Mouse (Mus musculus) embryonic facial prominence, embryonic 15.5 days (tissue): Measurements from ENCODE around the gene Usp29. TPM values are rescaled to one million over a fixed set of nuclear protein-coding genes. Genes with fewer than 3 reads are reported as not detected.
A peak's percentile ranks its signal among the peaks of the same experiment; 100 is the strongest.

Source experiments
- ATAC-seq: fragments of 200-750 bp; cut with Nextera tagmentation; 2 replicates; pipeline ENCODE4 v1.8.0; 2017; ENCODE audit warnings: low read depth, moderate TSS enrichment; ENCODE audit not compliant: insufficient number of reproducible peaks, low FRiP score, low TSS enrichment
- H3K27ac ChIP-seq: fragments of 300-500 bp; sonication (generic); replicated peaks from 2 replicates; pipeline ENCODE4 v1.5.1; 2015; ENCODE audit warnings: mild to moderate bottlenecking, inconsistent platforms
- H3K27me3 ChIP-seq: fragments of 300-500 bp; sonication (generic); 2 replicates; pipeline ENCODE4 v1.6.1; 2015; ENCODE audit warnings: inconsistent platforms
- H3K36me3 ChIP-seq: fragments of 300-500 bp; sonication (generic); 2 replicates; pipeline ENCODE4 v1.6.1; 2015; ENCODE audit warnings: mild to moderate bottlenecking, inconsistent platforms
- H3K4me1 ChIP-seq: fragments of 300-500 bp; sonication (generic); 2 replicates; pipeline ENCODE4 v1.6.1; 2015; ENCODE audit warnings: inconsistent platforms
- H3K4me2 ChIP-seq: fragments of 300-500 bp; sonication (generic); replicated peaks from 2 replicates; pipeline ENCODE4 v1.6.1; 2015; ENCODE audit warnings: mild to moderate bottlenecking, inconsistent platforms
- H3K4me3 ChIP-seq: fragments of 300-500 bp; sonication (generic); replicated peaks from 2 replicates; pipeline ENCODE4 v1.5.1; 2015; ENCODE audit warnings: mild to moderate bottlenecking, inconsistent platforms
- H3K9ac ChIP-seq: fragments of 300-500 bp; sonication (generic); 2 replicates; pipeline ENCODE4 v1.6.1; 2015; ENCODE audit warnings: inconsistent platforms
- H3K9me3 ChIP-seq: fragments of 300-500 bp; sonication (generic); replicated peaks from 2 replicates; pipeline ENCODE4 v1.6.1; 2016; ENCODE audit warnings: inconsistent platforms
- WGBS: fragments of 180-500 bp; shearing (Covaris S2); methylation state at CpG from one replicate; pipeline ENCODE4 v1.1.7; 2015; 5-methylcytosine and 5-hydroxymethylcytosine counted together
- polyA plus RNA-seq: library from polyadenylated mRNA; unstranded; fragments of >200 nt; fragmentation: Nextera tagmentation; extraction: Ambion mirVana; gene quantifications from 2 replicates; pipeline ENCODE4 v1.2.1, GENCODE M21; 2015

Gene Usp29
- polyA plus RNA-seq, 1 experiment from 2014 or later, result 9.3 TPM

DNA sequence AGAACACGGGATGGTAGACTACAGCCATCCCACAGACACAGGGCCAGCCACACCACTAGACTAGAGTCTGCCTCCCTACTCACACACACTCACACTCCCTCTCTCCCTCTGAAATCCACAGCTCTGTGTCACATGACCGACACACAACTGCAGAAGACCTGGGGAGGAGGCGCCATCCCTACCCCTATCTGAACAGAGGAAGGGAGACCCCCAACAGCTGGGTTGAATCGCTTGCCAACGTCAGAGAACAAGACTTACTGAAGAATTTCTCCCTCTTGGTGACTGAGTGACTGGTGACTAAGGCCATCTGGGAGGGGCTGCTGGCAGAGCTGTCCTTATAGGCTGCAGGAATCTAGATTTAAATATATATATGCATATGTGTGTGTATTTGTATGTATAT, 181.4 kb downstream of the Usp29 start:
- WGBS, result 67% methylated on average over 5 of the region's 5 CpGs
- H3K4me3 ChIP-seq, result no peak overlapping the region
- peak overlapping the region; percentile 66; the same call in 1 of the 2 replicates for H3K27ac ChIP-seq
- no peak overlapping the region for H3K4me2 ChIP-seq
- H3K9me3 ChIP-seq, result no peaks in the 10 kb centered on the region
- H3K9ac ChIP-seq, result no peak overlapping the region
- H3K36me3 ChIP-seq, result no peaks in the 10 kb centered on the region
- 0 out of 2 replicates have a peak, but pooled peaks have one; percentile 7 for ATAC-seq
- no peaks in the 10 kb centered on the region for H3K27me3 ChIP-seq
- peaks cover 23% of the 10 kb centered on the region for H3K4me1 ChIP-seq

DNA sequence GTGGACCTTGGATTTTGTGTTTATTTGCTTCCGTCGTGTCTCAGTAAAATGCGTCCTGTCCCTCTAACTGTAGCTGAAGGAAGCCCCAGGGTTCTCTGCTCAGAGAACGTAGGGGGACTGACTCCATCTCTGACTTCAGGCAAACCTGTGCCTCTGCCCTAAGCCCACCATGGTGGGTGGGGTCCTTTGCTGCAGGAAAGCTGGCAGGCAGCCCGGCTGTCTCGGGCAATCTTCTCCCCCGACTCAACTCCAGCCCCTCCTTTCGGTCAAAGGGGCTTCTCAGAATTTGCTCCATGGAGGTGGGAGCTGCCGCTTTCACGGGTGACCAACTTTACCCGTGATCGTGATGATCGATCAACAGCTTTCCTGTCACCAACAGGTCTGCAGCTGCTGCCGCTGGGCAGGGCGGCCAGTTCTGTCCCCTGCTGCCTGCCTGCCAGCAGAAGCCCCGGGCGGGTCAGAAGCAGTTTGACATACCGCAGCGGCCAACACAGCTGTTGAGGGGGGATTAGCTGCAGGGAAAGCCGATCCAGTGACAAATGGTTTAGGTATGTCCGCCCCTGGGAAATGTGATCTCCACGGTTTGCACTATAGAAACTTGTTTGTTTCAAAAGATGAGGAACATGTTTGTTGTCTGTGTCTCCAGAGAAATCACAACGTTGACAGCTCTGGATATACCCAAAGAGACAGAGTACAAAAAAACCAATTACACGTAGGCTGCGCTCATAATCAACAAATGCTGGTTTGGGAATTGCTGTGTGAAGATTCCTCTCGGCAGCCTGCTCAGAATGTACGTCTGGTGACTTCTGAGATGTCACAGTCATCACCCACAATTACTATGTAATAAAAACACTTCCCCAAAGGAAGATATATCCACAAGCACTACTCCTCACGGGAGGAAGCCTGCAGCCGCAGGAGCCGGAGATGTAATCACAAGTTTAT, 183.3 kb downstream of the Usp29 start:
- H3K27ac ChIP-seq, result peak overlapping the region; percentile 90
- ATAC-seq, result peak; percentile 89
- no peaks in the 10 kb centered on the region for H3K27me3 ChIP-seq
- H3K9ac ChIP-seq, result peak overlapping the region; percentile 37; the same call in 1 of the 2 replicates
- peak overlapping the region; percentile 63 for H3K4me2 ChIP-seq
- no peaks in the 10 kb centered on the region for H3K9me3 ChIP-seq
- H3K36me3 ChIP-seq, result no peaks in the 10 kb centered on the region
- peak overlapping the region; percentile 36 for H3K4me3 ChIP-seq
- 5% methylated on average over 30 of the region's 30 CpGs for WGBS
- peaks cover 29% of the 10 kb centered on the region for H3K4me1 ChIP-seq

DNA sequence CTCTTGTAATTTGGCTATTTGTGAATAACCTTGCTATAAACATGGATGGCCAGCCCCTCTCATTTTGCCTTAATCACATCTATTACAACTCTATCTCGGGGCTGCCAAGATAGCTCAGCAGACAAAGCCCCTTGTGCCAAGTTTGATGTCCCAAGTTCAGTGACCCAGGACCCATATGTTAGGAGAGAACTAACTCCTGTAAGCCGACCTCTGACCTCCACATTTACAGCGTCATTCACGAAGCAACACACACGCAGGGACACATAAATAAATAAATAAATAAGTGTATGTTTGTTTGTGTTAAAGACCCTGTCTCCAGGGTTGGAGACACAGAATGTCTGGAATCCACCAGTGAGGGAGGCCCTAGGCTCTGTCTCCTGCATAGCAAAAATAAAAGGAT, 186.7 kb downstream of the Usp29 start:
- 61% methylated on average over 5 of the region's 5 CpGs for WGBS
- Histone ChIP-seq H3K4me1 (peaks cover 29% of the 10 kb centered on the region), H3K36me3 (no peaks in the 10 kb centered on the region), H3K4me2 (no peak overlapping the region), H3K9ac (no peak overlapping the region), H3K4me3 (no peak overlapping the region), H3K9me3 (no peaks in the 10 kb centered on the region), H3K27ac (no peak overlapping the region; the same call in 1 of the 2 replicates), H3K27me3 (no peaks in the 10 kb centered on the region)
- no peak for ATAC-seq

DNA sequence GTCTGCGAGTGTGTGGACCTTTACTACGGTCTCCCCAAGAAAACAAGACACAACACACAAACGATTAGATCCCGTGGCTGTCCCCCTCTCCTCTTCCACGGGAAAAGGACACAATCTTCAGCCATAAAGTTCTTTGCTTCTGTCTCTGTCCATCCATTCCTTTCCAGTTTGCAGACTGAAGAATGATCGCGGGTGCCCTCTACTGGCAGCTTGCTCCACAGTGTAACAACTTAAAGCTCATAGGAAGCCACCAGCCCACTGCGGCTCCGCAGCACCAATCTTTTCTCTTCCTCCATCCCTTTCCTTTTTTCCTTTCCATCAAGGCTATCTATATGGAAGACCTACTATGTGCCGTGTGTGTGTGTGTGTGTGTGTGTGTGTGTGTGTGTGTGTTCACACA, 187.9 kb downstream of the Usp29 start:
- WGBS, result 13% methylated on average over 10 of the region's 10 CpGs
- Histone ChIP-seq H3K36me3 (no peaks in the 10 kb centered on the region), H3K27ac (peak overlapping the region; percentile 53; the same call in 1 of the 2 replicates), H3K27me3 (no peaks in the 10 kb centered on the region), H3K4me2 (no peak overlapping the region), H3K4me1 (peaks cover 21% of the 10 kb centered on the region), H3K9me3 (no peaks in the 10 kb centered on the region), H3K4me3 (no peak overlapping the region), H3K9ac (no peak overlapping the region)
- peak; percentile 45; the same call in 1 of the 2 replicates for ATAC-seq

DNA sequence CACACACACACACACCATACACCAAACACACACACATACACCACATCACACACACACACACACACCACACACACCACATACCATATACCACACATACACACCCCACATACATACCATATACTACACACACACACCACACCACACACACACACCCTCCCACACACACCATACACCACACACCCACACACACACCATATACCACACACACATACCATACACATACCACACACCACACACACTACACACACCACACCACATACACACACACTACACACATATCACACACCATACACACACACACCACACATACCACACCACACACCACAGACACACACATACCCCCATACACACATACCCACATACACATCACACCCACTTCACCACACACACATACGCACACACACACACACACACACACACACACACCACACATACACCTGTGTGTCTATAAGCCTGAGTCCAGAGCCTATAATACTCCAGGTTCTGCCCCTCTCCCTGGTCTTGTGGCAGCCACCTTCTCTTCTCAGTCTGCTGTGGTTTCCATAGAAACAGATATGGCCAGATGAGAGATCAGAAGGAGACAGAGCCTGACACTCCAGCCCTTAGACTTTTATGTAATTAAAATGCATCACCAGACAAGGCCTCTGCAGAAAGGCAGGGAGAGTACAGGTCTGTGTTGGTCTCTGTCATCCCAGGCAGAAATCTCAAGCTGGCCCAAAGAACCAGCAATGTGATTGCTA, 188.9 kb downstream of the Usp29 start:
- Histone ChIP-seq H3K4me3 (no peak overlapping the region), H3K4me2 (no peak overlapping the region), H3K9ac (no peak overlapping the region), H3K27me3 (no peaks in the 10 kb centered on the region), H3K27ac (no peak overlapping the region), H3K36me3 (no peaks in the 10 kb centered on the region), H3K9me3 (no peaks in the 10 kb centered on the region), H3K4me1 (peaks cover 11% of the 10 kb centered on the region)
- 90% methylated on average over 1 of the region's 1 CpGs for WGBS
- peak; percentile 52; the same call in 1 of the 2 replicates for ATAC-seq

DNA sequence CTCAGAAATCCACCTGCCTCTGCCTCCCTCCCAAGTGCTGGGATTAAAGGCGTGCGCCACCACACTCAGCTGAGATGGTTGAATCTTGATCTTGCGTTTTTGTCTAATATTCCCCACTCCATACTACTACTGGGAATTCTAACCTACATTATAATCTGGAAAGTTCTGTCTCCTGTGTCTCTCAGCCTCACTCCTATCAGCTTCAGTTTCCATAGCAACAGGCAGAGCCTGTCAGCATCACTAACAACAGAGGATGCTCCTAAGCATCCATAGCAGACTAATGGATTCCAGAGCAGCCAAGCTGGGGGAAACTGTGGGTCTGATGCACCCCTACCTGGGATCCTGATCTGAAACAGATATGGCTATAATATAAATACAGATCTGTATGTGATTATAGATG, 193.1 kb downstream of the Usp29 start:
- Histone ChIP-seq H3K27me3 (no peaks in the 10 kb centered on the region), H3K4me1 (no peaks in the 10 kb centered on the region), H3K27ac (no peak overlapping the region), H3K9me3 (no peaks in the 10 kb centered on the region), H3K9ac (no peak overlapping the region), H3K4me2 (no peak overlapping the region), H3K36me3 (no peaks in the 10 kb centered on the region), H3K4me3 (no peak overlapping the region)
- 89% methylated on average over 3 of the region's 3 CpGs for WGBS
- ATAC-seq, result no peak

DNA sequence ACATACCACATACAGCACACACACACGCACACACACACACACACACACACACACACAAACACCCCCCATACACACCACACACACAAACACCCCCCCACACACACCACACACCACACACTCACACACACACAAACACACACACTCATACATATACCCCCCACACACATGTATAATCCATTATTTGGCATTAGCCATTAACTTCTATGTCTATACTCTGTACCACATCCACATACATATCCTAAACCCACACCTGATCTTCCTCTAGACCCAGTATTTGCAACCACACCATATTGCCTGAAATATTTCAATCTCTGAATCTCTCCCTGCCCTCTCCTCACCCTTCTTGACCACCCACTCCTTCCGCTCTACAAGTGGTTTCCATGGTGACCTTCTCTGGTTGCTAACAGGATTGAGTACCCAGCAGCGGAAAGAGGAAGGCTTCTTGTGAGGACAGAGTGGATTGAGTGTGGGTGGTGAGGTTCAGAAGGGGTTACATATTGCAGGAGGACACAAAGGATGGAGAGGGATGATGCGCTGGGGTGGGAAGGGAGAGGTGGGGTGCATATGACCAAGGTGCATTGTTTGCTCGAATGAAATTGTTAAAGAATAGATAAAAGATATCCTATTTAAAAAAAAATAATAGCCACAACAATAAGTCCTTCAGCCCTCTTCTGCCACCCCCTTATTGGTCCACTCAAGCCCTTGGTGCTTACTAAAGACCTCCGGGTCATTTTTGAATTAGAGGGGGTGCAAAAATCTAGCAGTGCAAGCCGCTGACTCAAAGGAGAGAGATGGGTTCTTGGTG, 195.8 kb downstream of the Usp29 start:
- no peaks in the 10 kb centered on the region for H3K4me1 ChIP-seq
- no peak overlapping the region for H3K9ac ChIP-seq
- H3K36me3 ChIP-seq, result no peaks in the 10 kb centered on the region
- H3K9me3 ChIP-seq, result no peaks in the 10 kb centered on the region
- WGBS, result 74% methylated on average over 7 of the region's 7 CpGs
- no peak overlapping the region for H3K4me3 ChIP-seq
- no peak overlapping the region for H3K4me2 ChIP-seq
- H3K27me3 ChIP-seq, result no peaks in the 10 kb centered on the region
- no peak for ATAC-seq
- no peak overlapping the region for H3K27ac ChIP-seq

DNA sequence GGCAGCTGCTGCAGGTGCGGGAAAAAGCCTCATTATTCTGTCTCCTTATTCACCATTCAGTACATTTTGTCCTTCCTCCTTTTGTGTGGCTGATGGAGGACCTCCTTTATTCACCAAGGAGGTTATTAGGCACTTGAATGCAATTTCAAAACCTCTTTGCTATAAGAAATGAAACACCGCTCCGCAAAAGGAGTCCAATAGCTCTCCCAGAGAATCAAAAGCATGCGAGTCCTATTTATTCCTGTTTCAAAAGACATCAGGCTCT, 196.3 kb downstream of the Usp29 start:
- H3K36me3 ChIP-seq, result no peaks in the 10 kb centered on the region
- H3K9me3 ChIP-seq, result no peaks in the 10 kb centered on the region
- H3K4me3 ChIP-seq, result no peak overlapping the region
- no peak for ATAC-seq
- H3K27me3 ChIP-seq, result no peaks in the 10 kb centered on the region
- no peak overlapping the region for H3K27ac ChIP-seq
- no peaks in the 10 kb centered on the region for H3K4me1 ChIP-seq
- WGBS, result 70% methylated on average over 4 of the region's 4 CpGs
- no peak overlapping the region for H3K9ac ChIP-seq
- no peak overlapping the region for H3K4me2 ChIP-seq

DNA sequence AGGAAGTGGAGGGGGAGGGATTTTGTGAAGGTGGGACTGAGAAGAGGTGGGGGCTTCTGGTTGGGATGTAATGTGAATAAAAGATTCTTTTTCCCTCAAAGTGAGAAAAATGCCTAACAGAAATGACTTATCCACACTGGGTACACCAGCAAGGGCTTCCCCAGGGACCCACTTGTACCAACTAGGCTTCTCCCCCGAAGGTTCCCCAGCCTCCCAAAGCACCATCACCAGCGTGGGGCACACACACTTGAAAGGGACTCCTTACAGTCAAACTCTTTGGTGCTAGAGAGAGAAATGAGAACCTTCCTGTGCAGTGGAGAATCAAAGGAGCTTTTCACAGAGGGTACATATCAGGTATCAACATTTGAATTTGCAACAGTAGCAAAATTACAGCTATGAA, 198.9 kb downstream of the Usp29 start:
- H3K36me3 ChIP-seq, result no peaks in the 10 kb centered on the region
- H3K4me2 ChIP-seq, result no peak overlapping the region
- WGBS, result 39% methylated on average over 2 of the region's 2 CpGs
- no peak overlapping the region for H3K27ac ChIP-seq
- H3K4me3 ChIP-seq, result no peak overlapping the region
- 0 out of 2 replicates have a peak, but pooled peaks cover 4% of the 10 kb centered on the region for H3K4me1 ChIP-seq
- no peak overlapping the region for H3K9ac ChIP-seq
- H3K9me3 ChIP-seq, result no peaks in the 10 kb centered on the region
- ATAC-seq, result no peak
- H3K27me3 ChIP-seq, result no peaks in the 10 kb centered on the region

DNA sequence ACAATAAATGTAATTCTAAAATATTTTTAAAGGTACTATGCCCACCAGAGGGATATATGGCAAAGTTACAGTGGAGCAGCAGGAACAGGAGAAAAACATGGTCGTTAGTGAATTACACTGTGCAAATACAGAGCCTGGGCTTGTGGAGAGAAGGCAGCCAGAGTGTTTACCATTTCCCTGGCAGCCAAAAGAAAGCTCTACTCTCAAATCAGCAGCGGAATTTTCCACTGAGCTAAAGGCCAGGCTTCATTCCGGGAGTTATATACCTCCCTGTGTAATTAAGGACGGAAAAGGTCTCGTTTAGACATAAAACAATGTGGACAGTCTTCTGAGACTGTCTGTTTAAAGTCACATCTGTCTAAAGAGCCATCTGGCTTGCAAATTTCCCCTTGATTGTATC, 204.4 kb downstream of the Usp29 start:
- Histone ChIP-seq H3K36me3 (no peaks in the 10 kb centered on the region), H3K27ac (peak overlapping the region; percentile 68), H3K4me1 (0 out of 2 replicates have a peak, but pooled peaks cover 4% of the 10 kb centered on the region), H3K4me3 (no peak overlapping the region), H3K4me2 (no peak overlapping the region), H3K9ac (no peak overlapping the region), H3K9me3 (no peaks in the 10 kb centered on the region), H3K27me3 (no peaks in the 10 kb centered on the region)
- ATAC-seq, result peak; percentile 78
- WGBS, result 39% methylated on average over 5 of the region's 5 CpGs

DNA sequence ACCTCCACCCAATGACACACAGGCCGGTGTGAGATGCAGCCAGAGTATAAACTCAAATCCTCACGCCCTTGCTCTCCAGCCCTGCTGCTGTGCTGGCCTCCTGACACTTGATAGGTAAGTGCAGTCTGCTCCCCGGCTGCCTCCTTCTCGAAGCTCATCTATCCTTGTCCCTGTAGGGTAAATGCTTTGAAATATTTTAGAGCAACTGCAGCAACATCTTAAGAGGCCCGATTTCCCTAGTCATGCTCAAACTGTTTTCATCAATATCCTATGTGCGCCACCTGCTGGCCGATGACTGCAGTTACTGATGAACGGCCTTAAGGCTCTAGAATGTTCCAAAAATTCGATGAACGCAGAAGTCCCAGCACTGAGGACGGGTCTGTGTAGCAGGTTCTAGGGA, 206.7 kb downstream of the Usp29 start:
- 29% methylated on average over 11 of the region's 11 CpGs for WGBS
- ATAC-seq, result 0 out of 2 replicates have a peak, but pooled peaks have one; percentile 21
- Histone ChIP-seq H3K9me3 (no peaks in the 10 kb centered on the region), H3K27me3 (no peaks in the 10 kb centered on the region), H3K4me2 (no peak overlapping the region), H3K4me1 (0 out of 2 replicates have a peak, but pooled peaks cover 4% of the 10 kb centered on the region), H3K4me3 (no peak overlapping the region), H3K27ac (no peak overlapping the region), H3K36me3 (no peaks in the 10 kb centered on the region), H3K9ac (no peak overlapping the region)
